Mouse (Mus musculus): ENCODE data around the gene Taco1. TPM values are rescaled to one million over a fixed set of nuclear protein-coding genes. Genes with fewer than 3 reads are reported as not detected.

The Taco1 gene
- polyA plus RNA-seq, 1 experiment = 7.2 TPM

DNA sequence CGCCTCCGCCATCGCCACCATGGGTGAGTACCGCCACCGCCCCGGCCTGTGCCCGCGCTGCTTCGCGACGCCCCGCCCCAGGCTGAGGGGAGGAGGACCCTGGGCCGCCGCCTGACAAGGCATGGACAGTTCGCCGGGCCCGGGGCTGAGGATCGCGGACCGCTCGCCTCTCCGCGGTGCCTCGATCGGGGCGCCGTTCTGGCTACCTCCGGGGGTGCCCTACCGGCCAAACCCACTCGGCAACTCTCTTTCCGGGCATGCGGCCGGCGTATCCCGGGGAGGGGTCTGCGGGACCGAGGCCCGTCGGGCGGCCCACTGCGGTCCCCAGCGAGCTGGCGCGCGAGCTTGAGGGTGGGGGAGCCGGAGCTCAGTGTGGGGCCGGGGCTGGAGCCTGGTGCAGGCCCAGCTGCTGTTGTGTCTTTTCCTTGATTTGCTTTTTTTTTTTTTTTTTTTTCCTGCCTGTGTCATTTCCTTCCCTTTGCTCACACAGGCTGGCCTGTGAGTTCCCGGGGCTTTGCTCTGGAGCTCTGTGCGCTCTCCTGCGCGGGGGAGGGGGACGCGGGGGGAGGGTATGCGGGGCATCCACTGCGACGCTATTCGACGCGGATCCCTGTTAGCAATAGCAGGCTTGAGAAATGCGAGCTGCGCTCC lies 19.2 kb downstream of the Taco1 start:
- Histone ChIP-seq H3K4me1 (ENCODE audit: control insufficient read depth, insufficient read depth, low read length) (peaks cover 31% of the 10 kb centered on the region), H3K4me3 (ENCODE audit: insufficient read depth, low read length) (peak overlapping the region; percentile 83), H3K27ac (ENCODE audit: insufficient read depth, low read depth, low read length) (peak overlapping the region; percentile 92)
- no peak for TF ChIP-seq CTCF (IDR thresholded peaks at IDR 0.05; ENCODE audit: low read depth, low read length)
- TF ChIP-seq POLR2A (IDR thresholded peaks at IDR 0.05; ENCODE audit: borderline replicate concordance, low read depth, low read length) = no peak

DNA sequence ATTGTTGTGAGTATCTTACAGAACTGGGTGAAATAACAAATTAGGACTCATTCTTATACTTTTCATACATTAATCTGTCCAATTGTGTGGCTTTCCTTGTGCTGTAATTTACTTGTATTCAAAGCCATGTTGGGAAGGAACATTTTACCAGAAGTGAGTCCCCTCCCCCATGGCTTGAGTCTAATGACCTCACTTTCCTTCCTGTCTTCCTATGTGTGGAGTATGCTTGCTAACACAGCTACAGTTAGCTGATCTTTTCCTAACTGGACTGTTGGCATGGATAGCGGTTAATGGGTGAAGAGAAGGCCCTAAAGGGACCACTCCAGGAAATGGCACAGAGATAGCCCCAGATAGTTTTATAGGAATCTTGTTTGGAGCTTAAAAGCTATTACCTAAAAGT lies 32.4 kb downstream of the Taco1 start:
- Histone ChIP-seq H3K27ac (ENCODE audit: insufficient read depth, low read depth, low read length) (peak overlapping the region; percentile 91), H3K4me1 (ENCODE audit: control insufficient read depth, insufficient read depth, low read length) (peaks cover 29% of the 10 kb centered on the region), H3K4me3 (ENCODE audit: insufficient read depth, low read length) (peak overlapping the region; percentile 24)
- TF ChIP-seq POLR2A (IDR thresholded peaks at IDR 0.05; ENCODE audit: borderline replicate concordance, low read depth, low read length) (no peak), CTCF (IDR thresholded peaks at IDR 0.05; ENCODE audit: low read depth, low read length) (no peak)

DNA sequence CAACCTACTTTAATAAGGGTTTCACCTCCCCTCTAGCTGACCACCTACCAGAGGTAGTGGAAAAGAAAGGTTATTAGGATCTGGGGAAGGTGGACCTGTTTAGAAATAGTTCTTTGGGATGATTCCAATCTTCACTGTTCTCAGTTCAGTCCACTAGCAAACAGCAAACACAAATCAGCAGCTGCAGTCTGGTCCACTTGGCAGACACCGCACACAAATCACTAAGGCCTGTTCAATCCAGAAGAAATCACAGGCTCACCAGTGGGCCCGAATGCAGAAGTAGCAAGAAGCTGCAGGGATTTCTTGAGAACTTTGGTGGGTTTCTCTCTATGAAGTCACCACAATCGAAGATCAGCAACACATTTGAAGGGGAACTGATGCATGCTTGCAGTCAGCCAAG lies 37.0 kb downstream of the Taco1 start:
- Histone ChIP-seq H3K27ac (ENCODE audit: insufficient read depth, low read depth, low read length) (peak overlapping the region; percentile 11), H3K4me3 (ENCODE audit: insufficient read depth, low read length) (no peak overlapping the region), H3K4me1 (ENCODE audit: control insufficient read depth, insufficient read depth, low read length) (peaks cover 40% of the 10 kb centered on the region)
- TF ChIP-seq CTCF (IDR thresholded peaks at IDR 0.05; ENCODE audit: low read depth, low read length) = no peak

DNA sequence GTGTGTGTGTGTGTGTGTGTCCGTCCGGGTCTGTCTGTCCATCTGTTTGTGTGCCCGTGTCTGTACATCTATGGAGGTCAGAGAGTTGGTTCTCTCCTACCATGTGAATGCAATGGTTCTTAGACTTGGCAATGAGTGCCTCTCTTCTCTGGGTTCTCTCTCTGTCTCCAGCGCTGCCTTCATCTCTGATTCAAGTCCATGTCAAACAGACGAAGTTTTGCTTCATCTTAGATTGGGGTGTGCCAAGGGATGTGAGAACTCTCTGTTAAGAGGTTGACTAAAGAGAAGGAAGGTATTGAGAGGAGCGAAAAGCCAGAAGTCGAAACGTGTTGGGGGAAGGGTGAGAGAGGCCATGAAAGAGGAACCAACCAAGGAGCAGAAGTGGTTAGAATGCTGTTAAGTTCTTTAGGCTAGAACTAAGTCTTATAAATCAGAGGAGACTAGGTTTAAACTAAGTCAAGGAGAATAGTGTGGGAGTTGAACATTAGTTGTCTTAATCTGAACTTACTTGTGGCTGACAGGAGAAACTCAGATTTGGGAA lies 40.3 kb downstream of the Taco1 start:
- Histone ChIP-seq H3K4me1 (ENCODE audit: control insufficient read depth, insufficient read depth, low read length) (peaks cover 33% of the 10 kb centered on the region), H3K4me3 (ENCODE audit: insufficient read depth, low read length) (peak overlapping the region; percentile 4), H3K27ac (ENCODE audit: insufficient read depth, low read depth, low read length) (peak overlapping the region; percentile 44)
- TF ChIP-seq POLR2A (IDR thresholded peaks at IDR 0.05; ENCODE audit: borderline replicate concordance, low read depth, low read length) = no peak

DNA sequence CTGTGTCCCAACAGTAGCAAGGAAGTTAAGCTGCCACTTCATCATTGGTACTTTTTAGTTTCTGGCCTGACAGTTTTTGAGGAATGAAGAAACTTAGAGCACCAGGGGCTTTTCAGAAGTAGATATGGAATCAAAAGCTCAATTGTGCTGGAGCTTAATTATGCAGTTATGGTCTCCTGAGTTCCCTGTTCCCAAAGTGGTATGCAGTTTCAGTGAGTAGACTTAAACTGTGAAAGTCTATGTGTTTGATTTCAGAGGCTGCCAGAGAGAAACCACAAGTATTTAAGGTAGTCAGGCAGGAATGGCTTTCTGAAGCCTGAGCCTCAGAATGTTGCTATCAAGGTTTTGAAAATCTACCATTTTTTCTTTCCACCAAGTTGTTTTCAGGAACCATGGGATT lies 45.8 kb downstream of the Taco1 start:
- no peak for TF ChIP-seq CTCF (IDR thresholded peaks at IDR 0.05; ENCODE audit: low read depth, low read length)
- TF ChIP-seq POLR2A (IDR thresholded peaks at IDR 0.05; ENCODE audit: borderline replicate concordance, low read depth, low read length) = no peak
- H3K27ac ChIP-seq (ENCODE audit: insufficient read depth, low read depth, low read length) = no peak overlapping the region
- peaks cover 7% of the 10 kb centered on the region for H3K4me1 ChIP-seq (ENCODE audit: control insufficient read depth, insufficient read depth, low read length)
- H3K4me3 ChIP-seq (ENCODE audit: insufficient read depth, low read length) = no peak overlapping the region

DNA sequence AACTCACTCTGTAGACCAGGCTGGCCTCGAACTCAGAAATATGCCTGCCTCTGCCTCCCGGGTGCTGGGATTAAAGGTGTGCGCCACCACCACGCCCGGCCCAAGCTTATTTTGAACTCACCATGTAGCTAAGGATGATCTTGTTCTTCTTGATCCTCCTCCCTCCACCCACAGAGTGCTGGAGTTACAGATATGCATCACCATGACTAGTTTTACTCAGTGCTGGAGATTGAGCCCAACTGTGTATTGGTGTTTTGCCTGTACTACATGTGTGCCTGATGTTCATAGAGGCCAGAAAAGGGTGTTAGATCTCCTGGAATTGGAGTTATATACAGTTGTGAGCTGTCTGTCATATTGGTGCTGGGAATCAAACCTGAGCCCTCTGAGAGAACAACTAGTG lies 56.4 kb downstream of the Taco1 start:
- Histone ChIP-seq H3K27ac (ENCODE audit: insufficient read depth, low read depth, low read length) (peak overlapping the region; percentile 90), H3K4me3 (ENCODE audit: insufficient read depth, low read length) (no peak overlapping the region), H3K4me1 (ENCODE audit: control insufficient read depth, insufficient read depth, low read length) (peaks cover 24% of the 10 kb centered on the region)
- TF ChIP-seq POLR2A (IDR thresholded peaks at IDR 0.05; ENCODE audit: borderline replicate concordance, low read depth, low read length) = no peak
- TF ChIP-seq CTCF (IDR thresholded peaks at IDR 0.05; ENCODE audit: low read depth, low read length) = no peak

DNA sequence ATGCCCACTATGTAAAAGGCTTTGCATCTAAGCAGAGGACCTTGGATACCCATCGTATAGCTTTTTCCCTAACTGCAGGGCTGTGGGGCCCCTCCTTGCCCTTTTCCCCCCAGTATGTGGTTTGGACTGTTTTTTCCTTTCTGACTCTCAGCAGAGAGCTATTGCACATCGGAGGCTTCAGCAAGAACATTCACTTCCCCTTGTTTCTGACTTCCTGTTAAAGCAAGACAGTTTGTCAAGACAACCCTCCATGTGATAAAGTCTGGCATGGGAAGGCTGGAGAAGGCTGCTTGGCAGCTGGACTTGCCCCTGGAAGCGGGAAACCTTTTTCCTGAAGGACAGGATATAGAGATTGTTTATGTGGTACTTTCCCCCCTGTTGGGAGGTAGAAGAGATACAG lies 56.9 kb downstream of the Taco1 start:
- peaks cover 24% of the 10 kb centered on the region for H3K4me1 ChIP-seq (ENCODE audit: control insufficient read depth, insufficient read depth, low read length)
- peak overlapping the region; percentile 90 for H3K27ac ChIP-seq (ENCODE audit: insufficient read depth, low read depth, low read length)
- H3K4me3 ChIP-seq (ENCODE audit: insufficient read depth, low read length) = no peak overlapping the region
- TF ChIP-seq CTCF (IDR thresholded peaks at IDR 0.05; ENCODE audit: low read depth, low read length) (no peak), POLR2A (IDR thresholded peaks at IDR 0.05; ENCODE audit: borderline replicate concordance, low read depth, low read length) (no peak)

Other genes with a start within 250 kb of the Taco1 start
- gene Cyb561, start 112.7 kb upstream of the Taco1 start, polyA plus RNA-seq (2012; ENCODE audit: insufficient read depth, insufficient read length, missing spikeins) = not detected in 2 replicates
- 0.27 and 0.88 TPM in 2 replicates for gene Ace, start 98.1 kb upstream of the Taco1 start, polyA plus RNA-seq (2012; ENCODE audit: insufficient read depth, insufficient read length, missing spikeins)
- gene Ace3, start 71.4 kb upstream of the Taco1 start, polyA plus RNA-seq (2012; ENCODE audit: insufficient read depth, insufficient read length, missing spikeins) = not detected in 2 replicates
- gene Kcnh6, start 57.9 kb upstream of the Taco1 start, polyA plus RNA-seq (2012; ENCODE audit: insufficient read depth, insufficient read length, missing spikeins) = not detected in 2 replicates
- 48.8 and 55.3 TPM in 2 replicates for gene Dcaf7, start 29.2 kb upstream of the Taco1 start, polyA plus RNA-seq (2012; ENCODE audit: insufficient read depth, insufficient read length, missing spikeins)
- gene Map3k3, start 18.6 kb downstream of the Taco1 start, polyA plus RNA-seq (2012; ENCODE audit: insufficient read depth, insufficient read length, missing spikeins) = 67.0 and 70.9 TPM in 2 replicates
- not detected in 2 replicates for gene Gm10840, start 94.8 kb downstream of the Taco1 start, polyA plus RNA-seq (2012; ENCODE audit: insufficient read depth, insufficient read length, missing spikeins)
- 263 and 272 TPM in 2 replicates for gene Limd2, start 94.8 kb downstream of the Taco1 start, polyA plus RNA-seq (2012; ENCODE audit: insufficient read depth, insufficient read length, missing spikeins)
- gene Strada, start 136.1 kb downstream of the Taco1 start, polyA plus RNA-seq (2012; ENCODE audit: insufficient read depth, insufficient read length, missing spikeins) = 23.8 and 25.4 TPM in 2 replicates
- 97.3 and 99.5 TPM in 2 replicates for gene Ccdc47, start 150.3 kb downstream of the Taco1 start, polyA plus RNA-seq (2012; ENCODE audit: insufficient read depth, insufficient read length, missing spikeins)
- gene Ddx42, start 150.9 kb downstream of the Taco1 start, polyA plus RNA-seq (2012; ENCODE audit: insufficient read depth, insufficient read length, missing spikeins) = 42.8 and 46.3 TPM in 2 replicates
- 17.7 and 21.7 TPM in 2 replicates for gene Ftsj3, start 190.0 kb downstream of the Taco1 start, polyA plus RNA-seq (2012; ENCODE audit: insufficient read depth, insufficient read length, missing spikeins)
- 76.9 and 78.8 TPM in 2 replicates for gene Psmc5, start 190.1 kb downstream of the Taco1 start, polyA plus RNA-seq (2012; ENCODE audit: insufficient read depth, insufficient read length, missing spikeins)
- 89.5 and 89.8 TPM in 2 replicates for gene Smarcd2, start 206.9 kb downstream of the Taco1 start, polyA plus RNA-seq (2012; ENCODE audit: insufficient read depth, insufficient read length, missing spikeins)
- not detected in 2 replicates for gene Tcam1, start 210.6 kb downstream of the Taco1 start, polyA plus RNA-seq (2012; ENCODE audit: insufficient read depth, insufficient read length, missing spikeins)
- not detected in 2 replicates for gene Gh, start 235.8 kb downstream of the Taco1 start, polyA plus RNA-seq (2012; ENCODE audit: insufficient read depth, insufficient read length, missing spikeins)
- 5.1 and 6.5 TPM in 2 replicates for gene Cd79b, start 248.7 kb downstream of the Taco1 start, polyA plus RNA-seq (2012; ENCODE audit: insufficient read depth, insufficient read length, missing spikeins)